Mouse (Mus musculus): ENCODE measurements around the gene Stk11ip. TPM values are rescaled to one million over a fixed set of nuclear protein-coding genes. Genes with fewer than 3 reads are reported as not detected.

The Stk11ip gene
- total and polyA plus RNA-seq, 2 experiments from 2014 or later = 8.3 to 18.4 TPM

DNA sequence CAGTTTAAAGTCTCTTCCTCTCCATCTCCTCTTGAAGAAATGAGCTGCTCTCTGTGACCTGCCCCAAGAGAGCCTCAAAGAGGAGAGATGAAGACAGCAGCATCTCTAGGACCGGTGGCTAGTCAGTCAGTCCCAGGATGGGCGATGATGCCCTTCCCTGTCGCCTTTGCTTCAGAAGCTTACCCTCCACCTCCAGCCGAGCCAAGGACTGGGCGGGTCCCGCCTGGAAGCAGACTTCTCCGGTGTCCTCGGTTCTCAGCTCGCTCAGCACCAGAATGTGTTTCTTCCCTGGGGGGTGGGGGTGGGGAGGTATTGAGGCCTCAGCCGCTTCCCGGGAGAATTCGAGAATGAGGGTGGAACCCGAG is 34.3 kb upstream of the Stk11ip start:
- H3K9ac ChIP-seq (replicated peaks; ENCODE audit: low read depth, low read length) = no peak overlapping the region
- ATAC-seq (ENCODE audit: insufficient read depth, low read depth) (no peak), DNase-seq (ENCODE audit: low spot score) (no peak)
- H3K27me3 ChIP-seq (ENCODE audit: control insufficient read depth, insufficient read depth, low read length) = peaks cover 47% of the 10 kb centered on the region
- no peaks in the 10 kb centered on the region for H3K9me3 ChIP-seq (replicated peaks; ENCODE audit: control insufficient read depth, low read length)
- H3K36me3 ChIP-seq (replicated peaks; ENCODE audit: control insufficient read depth, insufficient read depth, low read length) = peaks cover 53% of the 10 kb centered on the region
- no peak overlapping the region for H3K27ac ChIP-seq (ENCODE audit: low read depth)
- TF ChIP-seq EP300 (IDR thresholded peaks at IDR 0.05; ENCODE audit: low read depth) (no peak), CTCF (IDR thresholded peaks at IDR 0.05; ENCODE audit: low read depth) (no peak)
- H3K4me1 ChIP-seq (ENCODE audit: control insufficient read depth, insufficient read depth) = 0 out of 2 replicates have a peak, but pooled peaks cover 6% of the 10 kb centered on the region
- H3K4me3 ChIP-seq (ENCODE audit: low read depth, low read length) = peak overlapping the region; percentile 40
- H3K4me2 ChIP-seq (ENCODE audit: low read depth, low read length) = peak overlapping the region; percentile 59
- 40% methylated on average over 13 of the region's 13 CpGs for WGBS

DNA sequence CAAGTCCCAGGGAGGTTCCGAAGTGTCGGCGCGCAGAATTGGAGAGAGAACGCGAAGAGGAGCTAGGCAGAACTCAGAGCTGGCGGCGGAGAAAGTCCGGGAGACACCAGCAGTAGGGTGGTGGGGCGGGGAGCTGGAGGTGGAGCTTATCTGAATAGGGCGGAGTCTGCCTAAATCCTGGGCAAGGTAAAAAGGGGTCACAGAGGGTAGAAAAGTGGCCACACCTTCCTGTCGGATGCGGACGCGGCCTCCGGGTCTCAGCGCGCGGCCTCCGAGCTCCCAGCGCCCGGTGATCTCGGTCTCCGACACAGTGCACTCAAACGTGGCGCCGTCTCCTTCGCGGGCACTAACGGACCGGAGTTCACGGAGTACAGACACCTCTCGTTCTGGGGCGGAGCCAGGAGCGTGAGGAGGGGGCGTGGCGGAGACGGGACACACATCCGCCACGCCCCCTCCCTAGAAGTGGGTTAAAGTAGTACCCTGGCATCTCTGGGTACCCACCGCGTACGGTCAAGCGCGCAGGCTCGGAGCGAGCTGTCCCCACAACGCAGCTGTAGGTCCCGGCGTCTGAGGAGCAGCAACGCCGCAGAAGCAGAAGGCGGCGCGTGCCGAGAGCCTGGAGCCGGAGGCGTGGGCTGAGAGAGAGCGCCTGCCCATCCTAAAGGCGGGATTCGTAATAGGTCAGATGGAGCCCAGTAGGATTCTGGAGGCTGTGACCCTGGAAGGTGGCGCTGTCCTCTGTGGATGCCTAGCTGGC is 33.7 kb upstream of the Stk11ip start:
- peak overlapping the region; percentile 40 for H3K4me3 ChIP-seq (ENCODE audit: low read depth, low read length)
- peaks cover 44% of the 10 kb centered on the region for H3K27me3 ChIP-seq (ENCODE audit: control insufficient read depth, insufficient read depth, low read length)
- peak overlapping the region; percentile 59 for H3K4me2 ChIP-seq (ENCODE audit: low read depth, low read length)
- TF ChIP-seq EP300 (IDR thresholded peaks at IDR 0.05; ENCODE audit: low read depth) (no peak), CTCF (IDR thresholded peaks at IDR 0.05; ENCODE audit: low read depth) (no peak)
- 15% methylated on average over 62 of the region's 62 CpGs for WGBS
- H3K4me1 ChIP-seq (ENCODE audit: control insufficient read depth, insufficient read depth) = 0 out of 2 replicates have a peak, but pooled peaks cover 6% of the 10 kb centered on the region
- no peak overlapping the region for H3K9ac ChIP-seq (replicated peaks; ENCODE audit: low read depth, low read length)
- no peak overlapping the region for H3K27ac ChIP-seq (ENCODE audit: low read depth)
- no peaks in the 10 kb centered on the region for H3K9me3 ChIP-seq (replicated peaks; ENCODE audit: control insufficient read depth, low read length)
- DNase-seq (ENCODE audit: low spot score) (peak; percentile 34), ATAC-seq (ENCODE audit: insufficient read depth, low read depth) (peak; percentile 45)
- peaks cover 59% of the 10 kb centered on the region for H3K36me3 ChIP-seq (replicated peaks; ENCODE audit: control insufficient read depth, insufficient read depth, low read length)

DNA sequence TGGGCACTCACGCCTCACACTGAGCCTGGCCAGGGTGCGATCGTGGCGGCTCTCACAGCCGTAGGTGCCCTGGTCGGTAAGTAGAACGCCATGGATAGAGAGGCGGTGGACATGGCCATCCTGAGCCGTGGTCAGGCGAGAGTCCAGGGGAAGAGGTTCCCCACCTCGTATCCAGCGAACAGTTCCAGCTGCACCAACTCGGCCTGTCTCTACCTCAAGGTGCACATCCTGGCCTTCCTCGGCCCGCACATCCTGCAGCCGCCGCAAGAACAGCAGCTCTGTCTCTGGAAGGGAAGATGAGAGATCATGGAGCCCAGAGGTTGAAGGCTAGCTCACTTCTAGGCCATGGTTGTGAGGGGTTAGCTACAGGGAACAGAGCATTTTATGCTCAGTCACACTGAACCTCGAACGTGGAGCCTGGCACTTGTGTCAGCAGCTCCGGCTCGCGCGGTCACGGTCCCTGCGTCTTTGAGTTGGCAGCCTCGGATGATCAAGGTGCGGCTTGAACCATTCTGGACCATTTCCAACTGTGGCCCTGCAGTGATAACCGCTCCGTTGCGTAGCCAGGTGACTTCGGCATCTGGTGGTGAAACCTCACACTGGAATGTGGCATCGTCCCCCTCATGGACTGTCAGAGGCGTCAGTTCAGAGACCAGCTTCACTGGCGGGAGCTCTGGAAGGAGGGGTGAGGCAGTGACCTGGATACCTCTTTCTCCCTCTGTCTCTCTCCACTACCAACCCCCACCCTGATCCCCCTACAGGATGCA is 30.4 kb upstream of the Stk11ip start:
- DNase-seq (ENCODE audit: low spot score) (no peak), ATAC-seq (ENCODE audit: insufficient read depth, low read depth) (no peak)
- H3K4me1 ChIP-seq (ENCODE audit: control insufficient read depth, insufficient read depth) = 0 out of 2 replicates have a peak, but pooled peaks cover 6% of the 10 kb centered on the region
- WGBS = 85% methylated on average over 34 of the region's 34 CpGs
- H3K9me3 ChIP-seq (replicated peaks; ENCODE audit: control insufficient read depth, low read length) = no peaks in the 10 kb centered on the region
- no peak overlapping the region for H3K9ac ChIP-seq (replicated peaks; ENCODE audit: low read depth, low read length)
- no peak for TF ChIP-seq EP300 (IDR thresholded peaks at IDR 0.05; ENCODE audit: low read depth)
- TF ChIP-seq CTCF (IDR thresholded peaks at IDR 0.05; ENCODE audit: low read depth) = no peak
- H3K4me2 ChIP-seq (ENCODE audit: low read depth, low read length) = no peak overlapping the region
- H3K36me3 ChIP-seq (replicated peaks; ENCODE audit: control insufficient read depth, insufficient read depth, low read length) = peaks cover 76% of the 10 kb centered on the region
- peaks cover 23% of the 10 kb centered on the region for H3K27me3 ChIP-seq (ENCODE audit: control insufficient read depth, insufficient read depth, low read length)
- H3K27ac ChIP-seq (ENCODE audit: low read depth) = no peak overlapping the region
- H3K4me3 ChIP-seq (ENCODE audit: low read depth, low read length) = no peak overlapping the region

DNA sequence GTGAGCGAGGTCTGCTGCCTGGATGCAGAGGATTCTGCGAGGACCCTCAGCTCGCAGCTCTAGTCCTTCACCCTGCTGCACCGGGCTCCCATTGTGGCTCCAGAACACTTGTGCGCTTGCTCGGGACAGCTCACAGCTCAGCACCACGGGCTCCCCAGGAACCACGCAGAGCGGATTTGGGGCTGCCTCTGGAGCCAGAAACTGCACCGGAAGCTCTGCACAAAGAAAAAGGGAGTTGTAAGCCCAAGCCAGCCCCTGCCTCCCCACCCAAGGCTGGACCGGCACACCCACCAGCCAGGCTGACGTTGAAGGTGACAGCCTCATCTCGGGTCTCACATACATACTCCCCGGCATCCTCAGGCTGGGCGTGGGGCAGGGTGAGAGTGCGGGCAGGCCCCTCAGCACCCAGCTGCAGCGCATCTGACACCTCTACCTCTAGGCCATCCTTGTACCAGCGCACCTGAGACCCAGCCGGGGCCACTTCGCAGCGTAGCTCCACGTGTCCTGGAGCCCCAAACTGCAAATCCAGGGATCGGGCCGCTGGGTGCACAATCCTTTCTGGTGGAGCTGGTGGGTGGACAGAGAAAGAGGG is 28.7 kb upstream of the Stk11ip start:
- H3K4me3 ChIP-seq (ENCODE audit: low read depth, low read length) = no peak overlapping the region
- peaks cover 82% of the 10 kb centered on the region for H3K36me3 ChIP-seq (replicated peaks; ENCODE audit: control insufficient read depth, insufficient read depth, low read length)
- DNase-seq (ENCODE audit: low spot score) (no peak), ATAC-seq (ENCODE audit: insufficient read depth, low read depth) (no peak)
- no peak overlapping the region for H3K27ac ChIP-seq (ENCODE audit: low read depth)
- WGBS = 66% methylated on average over 24 of the region's 24 CpGs
- peaks cover 10% of the 10 kb centered on the region; the same call in 1 of the 2 replicates for H3K27me3 ChIP-seq (ENCODE audit: control insufficient read depth, insufficient read depth, low read length)
- no peak overlapping the region for H3K9ac ChIP-seq (replicated peaks; ENCODE audit: low read depth, low read length)
- TF ChIP-seq EP300 (IDR thresholded peaks at IDR 0.05; ENCODE audit: low read depth) (no peak), CTCF (IDR thresholded peaks at IDR 0.05; ENCODE audit: low read depth) (no peak)
- H3K9me3 ChIP-seq (replicated peaks; ENCODE audit: control insufficient read depth, low read length) = no peaks in the 10 kb centered on the region
- H3K4me2 ChIP-seq (ENCODE audit: low read depth, low read length) = no peak overlapping the region
- 0 out of 2 replicates have a peak, but pooled peaks cover 6% of the 10 kb centered on the region for H3K4me1 ChIP-seq (ENCODE audit: control insufficient read depth, insufficient read depth)

DNA sequence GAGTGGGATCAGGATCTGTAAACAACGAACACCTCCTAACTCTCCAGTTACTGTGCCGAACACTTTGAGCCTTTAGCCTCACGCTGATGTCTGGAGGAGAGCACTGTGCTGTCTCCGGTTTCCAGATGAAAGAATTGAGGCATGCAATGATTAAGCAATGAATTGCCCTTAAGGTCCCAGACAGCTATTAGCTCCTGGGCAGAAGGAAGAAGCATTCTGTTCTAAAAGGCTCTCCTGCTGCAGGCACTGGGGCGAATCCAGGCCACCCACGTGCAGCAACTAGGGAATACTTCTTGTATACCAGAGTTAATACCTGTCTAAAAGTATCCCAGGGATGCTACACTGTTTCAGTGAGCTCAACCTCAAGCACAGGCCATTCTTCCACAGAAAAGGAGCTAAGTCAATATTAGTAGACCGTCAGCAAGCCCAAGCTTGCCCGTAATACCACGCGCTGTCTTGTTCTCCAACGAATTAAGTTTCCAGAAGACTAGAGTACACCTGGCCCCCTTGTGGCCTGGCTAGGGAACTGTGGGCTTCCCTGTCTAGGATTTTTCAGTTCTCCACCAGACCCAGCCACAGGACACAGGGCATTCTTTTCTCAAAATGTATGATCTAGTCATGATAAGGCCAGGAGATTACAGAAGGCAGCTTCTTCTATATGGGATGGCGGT is 26.3 kb upstream of the Stk11ip start:
- no peak for DNase-seq (ENCODE audit: low spot score)
- ATAC-seq (ENCODE audit: insufficient read depth, low read depth) = peak; percentile 36; the same call in 1 of the 2 replicates
- Histone ChIP-seq H3K9me3 (replicated peaks; ENCODE audit: control insufficient read depth, low read length) (no peaks in the 10 kb centered on the region), H3K36me3 (replicated peaks; ENCODE audit: control insufficient read depth, insufficient read depth, low read length) (peaks cover 90% of the 10 kb centered on the region), H3K9ac (replicated peaks; ENCODE audit: low read depth, low read length) (no peak overlapping the region), H3K4me1 (ENCODE audit: control insufficient read depth, insufficient read depth) (no peaks in the 10 kb centered on the region), H3K4me2 (ENCODE audit: low read depth, low read length) (no peak overlapping the region), H3K27ac (ENCODE audit: low read depth) (no peak overlapping the region), H3K27me3 (ENCODE audit: control insufficient read depth, insufficient read depth, low read length) (no peaks in the 10 kb centered on the region), H3K4me3 (ENCODE audit: low read depth, low read length) (no peak overlapping the region)
- 66% methylated on average over 12 of the region's 12 CpGs for WGBS
- peak; percentile 65 for TF ChIP-seq CTCF (IDR thresholded peaks at IDR 0.05; ENCODE audit: low read depth)
- no peak for TF ChIP-seq EP300 (IDR thresholded peaks at IDR 0.05; ENCODE audit: low read depth)

Measured in heart, postnatal 0 days (tissue).